Mouse (Mus musculus) midbrain, postnatal 0 days (tissue): ENCODE results near the gene Myof. TPM values are rescaled to one million over a fixed set of nuclear protein-coding genes. Genes with fewer than 3 reads are reported as not detected.

Experiments
- ATAC-seq: fragments of 200-750 bp; cut with Nextera tagmentation; 2 replicates; pipeline ENCODE4 v1.8.0; 2017; ENCODE audit warnings: moderate number of reproducible peaks, mild to moderate bottlenecking, moderate TSS enrichment, moderate library complexity; ENCODE audit not compliant: low FRiP score
- DNase-seq: peaks from one replicate; pipeline ENCODE4 v3.0.0-alpha.2; 2015; ENCODE audit warnings: low spot score
- H3K27ac ChIP-seq: fragments of 300-500 bp; sonication (generic); 2 replicates; pipeline ENCODE4 v1.5.1; 2014; ENCODE audit warnings: low read depth, mild to moderate bottlenecking, low read length, mixed read lengths
- H3K27me3 ChIP-seq: fragments of 300-500 bp; sonication (generic); 2 replicates; pipeline ENCODE4 v1.6.1; 2014; ENCODE audit warnings: low read length, control low read depth, mixed read lengths; ENCODE audit not compliant: insufficient read depth
- H3K36me3 ChIP-seq: fragments of 300-500 bp; sonication (generic); 2 replicates; pipeline ENCODE4 v1.6.1; 2014; ENCODE audit warnings: low read length, control low read depth, mixed read lengths; ENCODE audit not compliant: insufficient read depth
- H3K4me1 ChIP-seq: fragments of 300-500 bp; sonication (generic); 2 replicates; pipeline ENCODE4 v1.6.1; 2014; ENCODE audit warnings: mild to moderate bottlenecking, control low read depth, antibody characterized with exemption, low read length, mixed read lengths; ENCODE audit not compliant: insufficient read depth
- H3K4me2 ChIP-seq: fragments of 300-500 bp; sonication (generic); 2 replicates; pipeline ENCODE4 v1.6.1; 2014; ENCODE audit warnings: low read depth, mild to moderate bottlenecking, low read length, mixed read lengths; ENCODE audit not compliant: poor library complexity, severe bottlenecking
- H3K4me3 ChIP-seq: fragments of 300-500 bp; sonication (generic); 2 replicates; pipeline ENCODE4 v1.5.1; 2014; ENCODE audit warnings: low read depth, mild to moderate bottlenecking, low read length, moderate library complexity
- H3K9ac ChIP-seq: fragments of 300-500 bp; sonication (generic); replicated peaks from 2 replicates; pipeline ENCODE4 v1.6.1; 2014; ENCODE audit warnings: mild to moderate bottlenecking, low read length, moderate library complexity, mixed read lengths; ENCODE audit not compliant: poor library complexity, severe bottlenecking
- H3K9me3 ChIP-seq: fragments of 300-500 bp; sonication (generic); 2 replicates; pipeline ENCODE4 v1.6.1; 2016; ENCODE audit warnings: low read length, control low read depth
- CTCF ChIP-seq: IDR thresholded peaks from 2 replicates; pipeline ENCODE4 v1.5.1; 2016; ENCODE audit warnings: antibody characterized with exemption, mild to moderate bottlenecking
- WGBS: fragments of 180-500 bp; shearing (Covaris S2); extraction: QIAGEN DNeasy Blood & Tissue Kit; methylation state at CpG from one replicate; pipeline ENCODE4 v1.1.7; 2014; 5-methylcytosine and 5-hydroxymethylcytosine counted together
- polyA plus RNA-seq: library from polyadenylated mRNA; unstranded; fragments of >200 nt; fragmentation: Nextera tagmentation; extraction: Ambion mirVana; gene quantifications from 2 replicates; pipeline ENCODE4 v1.2.1, GENCODE M21; 2015
- total RNA-seq: library from RNA; depleted of rRNA; stranded (reverse); fragments of >200 nt; gene quantifications from 2 replicates; pipeline ENCODE4 v1.2.3, GENCODE M21; 2014

Myof gene
- total and polyA plus RNA-seq, 2 experiments from 2014 or later = 2.1 to 5.4 TPM

GRCm38 (mm10) chr19:37946696-37947095, 96.7 kb downstream of the Myof start:
- 25% methylated on average over 4 of the region's 4 CpGs for WGBS

GRCm38 (mm10) chr19:37946053-37946452, 97.3 kb downstream of the Myof start:
- 69% methylated on average over 8 of the region's 8 CpGs for WGBS

More at GRCm38 (mm10) chr19:37946696-37947095, 96.7 kb downstream of the Myof start:
- no peaks in the 10 kb centered on the region for H3K9me3 ChIP-seq
- H3K27me3 ChIP-seq = no peaks in the 10 kb centered on the region
- H3K36me3 ChIP-seq = no peaks in the 10 kb centered on the region
- ATAC-seq = no peak
- peak; percentile 53 for DNase-seq
- no peaks in the 10 kb centered on the region for H3K4me1 ChIP-seq
- no peak overlapping the region for H3K27ac ChIP-seq
- peak; percentile 61 for TF ChIP-seq CTCF
- no peak overlapping the region for H3K9ac ChIP-seq
- H3K4me2 ChIP-seq = no peak overlapping the region
- H3K4me3 ChIP-seq = no peak overlapping the region

DNA sequence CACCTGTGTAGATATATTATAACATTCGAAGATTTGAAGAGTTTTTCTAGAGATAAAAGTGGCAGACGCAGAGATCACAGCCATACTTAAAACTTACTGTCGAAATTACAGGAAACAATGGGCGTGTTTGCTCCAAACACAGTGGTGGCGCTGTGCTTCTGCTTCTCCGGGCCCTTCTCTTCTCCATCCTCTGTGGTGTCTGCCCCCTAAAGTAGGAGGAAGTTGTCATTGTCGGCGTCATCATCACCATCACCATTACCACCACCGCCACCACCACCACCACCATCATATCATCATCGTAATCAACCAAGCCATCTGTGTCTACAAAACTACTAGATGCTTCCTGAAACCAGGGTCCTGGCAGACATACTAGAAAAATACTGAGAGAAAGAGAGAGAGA, 104.2 kb downstream of the Myof start:
- no peak for DNase-seq
- Histone ChIP-seq H3K4me1 (no peaks in the 10 kb centered on the region), H3K27ac (no peak overlapping the region), H3K9ac (no peak overlapping the region), H3K4me2 (no peak overlapping the region), H3K9me3 (no peaks in the 10 kb centered on the region), H3K36me3 (no peaks in the 10 kb centered on the region), H3K4me3 (no peak overlapping the region), H3K27me3 (no peaks in the 10 kb centered on the region)
- no peak for ATAC-seq
- 92% methylated on average over 10 of the region's 10 CpGs for WGBS
- no peak for TF ChIP-seq CTCF

More at GRCm38 (mm10) chr19:37946053-37946452, 97.3 kb downstream of the Myof start:
- TF ChIP-seq CTCF = no peak
- Histone ChIP-seq H3K4me1 (no peaks in the 10 kb centered on the region), H3K9ac (no peak overlapping the region), H3K9me3 (no peaks in the 10 kb centered on the region), H3K27ac (no peak overlapping the region), H3K36me3 (no peaks in the 10 kb centered on the region), H3K27me3 (no peaks in the 10 kb centered on the region), H3K4me2 (no peak overlapping the region), H3K4me3 (no peak overlapping the region)
- DNase-seq = no peak
- no peak for ATAC-seq

- Histone ChIP-seq H3K4me1 (no peaks in the 10 kb centered on the region), H3K27ac (no peak overlapping the region), H3K27me3 (no peaks in the 10 kb centered on the region), H3K9ac (no peak overlapping the region), H3K4me3 (no peak overlapping the region), H3K4me2 (no peak overlapping the region), H3K9me3 (no peaks in the 10 kb centered on the region), H3K36me3 (no peaks in the 10 kb centered on the region)
- peak; percentile 81 for TF ChIP-seq CTCF
- ATAC-seq (no peak), DNase-seq (peak; percentile 52)
Measured at GRCm38 (mm10) chr19:37937092-37937491, 106.3 kb downstream of the Myof start.

DNA sequence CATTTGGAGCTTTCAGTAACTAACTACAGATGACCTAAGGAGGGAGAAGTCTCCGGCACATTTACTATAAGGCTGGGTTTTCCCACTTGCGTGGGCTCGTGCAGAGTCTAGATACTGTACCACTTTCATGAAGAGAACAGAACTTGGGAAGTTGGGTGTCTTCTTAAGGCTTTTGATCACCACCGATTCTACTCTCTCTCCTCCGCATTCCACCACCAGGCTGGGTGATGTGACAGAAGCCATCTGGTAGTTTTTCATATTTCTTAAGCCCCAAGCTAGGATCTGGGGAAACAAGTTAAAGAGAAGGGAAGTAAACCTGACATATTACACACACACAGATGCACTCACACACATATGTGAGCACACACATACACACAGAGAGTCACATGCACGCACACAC, 108.7 kb downstream of the Myof start:
- TF ChIP-seq CTCF = no peak
- Histone ChIP-seq H3K27me3 (no peaks in the 10 kb centered on the region), H3K36me3 (no peaks in the 10 kb centered on the region), H3K9me3 (no peaks in the 10 kb centered on the region), H3K9ac (no peak overlapping the region), H3K27ac (no peak overlapping the region), H3K4me1 (no peaks in the 10 kb centered on the region), H3K4me2 (no peak overlapping the region), H3K4me3 (no peak overlapping the region)
- ATAC-seq (no peak), DNase-seq (no peak)
- 93% methylated on average over 6 of the region's 6 CpGs for WGBS

- no peak for TF ChIP-seq CTCF
- Histone ChIP-seq H3K4me2 (no peak overlapping the region), H3K9ac (no peak overlapping the region), H3K4me1 (no peaks in the 10 kb centered on the region), H3K9me3 (no peaks in the 10 kb centered on the region), H3K27me3 (no peaks in the 10 kb centered on the region), H3K36me3 (no peaks in the 10 kb centered on the region), H3K4me3 (no peak overlapping the region), H3K27ac (no peak overlapping the region)
- ATAC-seq = no peak
- WGBS = 95% methylated on average over 2 of the region's 2 CpGs
- DNase-seq = no peak
Measured at GRCm38 (mm10) chr19:37932198-37932597, 111.2 kb downstream of the Myof start.
